Comparison of ENCODE assay signal across 16 mouse cellular contexts in the genomic region with DNA sequence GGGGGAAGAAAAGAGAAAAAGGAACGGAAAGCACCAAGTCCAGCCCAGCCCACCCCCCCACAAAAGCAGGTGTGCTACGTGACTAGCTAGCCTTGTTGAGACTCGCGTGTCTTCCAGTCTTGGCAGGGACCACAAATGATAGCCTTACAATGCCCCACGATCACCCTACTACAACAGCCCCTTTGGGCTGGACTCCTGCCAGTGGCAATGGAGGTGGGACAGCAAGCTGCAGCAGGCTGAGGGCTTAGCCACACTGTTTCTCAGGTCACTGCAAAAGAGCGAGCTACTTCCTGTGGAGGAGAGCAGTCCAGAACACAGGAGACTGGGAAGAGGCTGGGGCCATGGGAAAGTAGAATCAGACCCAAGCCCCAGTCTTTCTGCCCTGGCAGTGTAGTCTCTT.
DNase-seq lines count a peak whose midpoint lies in the region; ATAC-seq and TF ChIP-seq lines count a peak whose summit lies in the region.
"Had no signal": no experiment of that assay in that cellular context is flagged by ENCODE, and none has a peak within 500 bp of the region (broad histone marks: within the 10 kb centered on the region; RNA-seq: fewer than 3 reads in every experiment).

No protein-coding gene starts in this region.

- 90% methylated on average over 6 of the region's 6 CpGs for WGBS in hindbrain, embryonic 10.5 days
- 74% methylated on average over 6 of the region's 6 CpGs for whole genome bisulfite sequencing in hindbrain, embryonic 14.5 days
- WGBS in limb, embryonic 10.5 days: 92% methylated on average over 6 of the region's 6 CpGs
- 76% methylated on average over 6 of the region's 6 CpGs for WGBS in thymus, adult 2 months

- no peaks in the 10 kb centered on the region for H3K27me3 ChIP-seq in hindbrain, embryonic 10.5 days (ENCODE audit: insufficient read depth, poor library complexity, severe bottlenecking)
- H3K27me3 ChIP-seq in hindbrain, embryonic 14.5 days (ENCODE audit: control insufficient read depth, insufficient read depth, low read length): no peaks in the 10 kb centered on the region
- H3K27me3 ChIP-seq in limb, embryonic 10.5 days (ENCODE audit: low read depth, poor library complexity, severe bottlenecking): no peaks in the 10 kb centered on the region
- no peaks in the 10 kb centered on the region for H3K27me3 ChIP-seq in thymus, adult 2 months (ENCODE audit: control insufficient read depth, insufficient read depth, low read length)
- H3K27me3 ChIP-seq: hindbrain, embryonic 12.5 days had no signal

- no peak overlapping the region for H3K4me3 ChIP-seq in hindbrain, embryonic 10.5 days
- H3K4me3 ChIP-seq in hindbrain, embryonic 14.5 days (replicated peaks; ENCODE audit: low read length): no peak overlapping the region
- H3K4me3 ChIP-seq in limb, embryonic 10.5 days: no peak overlapping the region
- no peak overlapping the region for H3K4me3 ChIP-seq in thymus, adult 2 months (ENCODE audit: control insufficient read depth, insufficient read depth, low read length)
- H3K4me3 ChIP-seq: erythroblast, embryonic 14.5 days; hindbrain, embryonic 12.5 days; myocyte had no signal

- H3K9me3 ChIP-seq in hindbrain, embryonic 10.5 days: no peaks in the 10 kb centered on the region
- H3K9me3 ChIP-seq in hindbrain, embryonic 14.5 days (ENCODE audit: control insufficient read depth, low read length): no peaks in the 10 kb centered on the region
- no peaks in the 10 kb centered on the region for H3K9me3 ChIP-seq in limb, embryonic 10.5 days (replicated peaks)
- H3K9me3 ChIP-seq: hindbrain, embryonic 12.5 days had no signal

- ATAC-seq in hindbrain, embryonic 14.5 days (ENCODE audit: low FRiP score): no peak
- ATAC-seq: intestine, postnatal 0 days had no signal

- peak; percentile 24 to 33 for DNase-seq in cerebellum, postnatal 10 days
- DNase-seq in cerebellum, postnatal 25 days: no peak
- DNase-seq in hindbrain, embryonic 10.5 days (ENCODE audit: low spot score): no peak
- no peak for DNase-seq in hindbrain, embryonic 14.5 days (ENCODE audit: low spot score)
- peak; percentile 52 for DNase-seq in A20 (ENCODE audit: low read depth, low spot score)
- no peak for DNase-seq in limb, embryonic 10.5 days (ENCODE audit: low spot score)
- DNase-seq in B cell, adult 2 months: no peak
- no peak for DNase-seq in thymus, adult 2 months
- DNase-seq: adrenal gland, postnatal 10 days; layer of hippocampus, adult 9-11 months; lung, postnatal 14 days had no signal

- H3K9ac ChIP-seq in hindbrain, embryonic 14.5 days: no peak overlapping the region
- H3K9ac ChIP-seq: hindbrain, embryonic 12.5 days had no signal

- no peak for TF ChIP-seq CTCF in thymus, adult 2 months (IDR thresholded peaks at IDR 0.05; ENCODE audit: borderline replicate concordance, control insufficient read depth, extremely low read depth, insufficient read depth, low read length, poor library complexity)

- TF ChIP-seq POLR2A in thymus, adult 2 months (IDR thresholded peaks at IDR 0.05; ENCODE audit: control insufficient read depth, extremely low read depth, insufficient read depth, low read length, poor library complexity): no peak

- H3K27ac ChIP-seq in hindbrain, embryonic 10.5 days: 0 out of 2 replicates have a peak overlapping the region, but pooled peaks have one; percentile 45
- no peak overlapping the region for H3K27ac ChIP-seq in hindbrain, embryonic 14.5 days
- H3K27ac ChIP-seq in limb, embryonic 10.5 days: peak overlapping the region; percentile 14; the same call in 1 of the 2 replicates
- H3K27ac ChIP-seq in thymus, adult 2 months (ENCODE audit: control insufficient read depth, insufficient read depth, low read length): no peak overlapping the region
- H3K27ac ChIP-seq: hindbrain, embryonic 12.5 days had no signal

- no peak overlapping the region for H3K4me2 ChIP-seq in hindbrain, embryonic 14.5 days (replicated peaks)
- H3K4me2 ChIP-seq: hindbrain, embryonic 12.5 days; midbrain, embryonic 11.5 days had no signal

- peaks cover 6% of the 10 kb centered on the region; the same call in 1 of the 2 replicates for H3K4me1 ChIP-seq in hindbrain, embryonic 10.5 days (replicated peaks)
- no peaks in the 10 kb centered on the region for H3K4me1 ChIP-seq in hindbrain, embryonic 14.5 days (replicated peaks; ENCODE audit: control insufficient read depth, insufficient read depth, low read length)
- H3K4me1 ChIP-seq in limb, embryonic 10.5 days: peaks cover 32% of the 10 kb centered on the region
- peaks cover 24% of the 10 kb centered on the region for H3K4me1 ChIP-seq in thymus, adult 2 months (replicated peaks; ENCODE audit: control insufficient read depth, insufficient read depth, low read length)
- H3K4me1 ChIP-seq: hindbrain, embryonic 12.5 days had no signal

- peaks cover 7% of the 10 kb centered on the region for H3K36me3 ChIP-seq in hindbrain, embryonic 10.5 days
- H3K36me3 ChIP-seq in hindbrain, embryonic 14.5 days (replicated peaks; ENCODE audit: control insufficient read depth, insufficient read depth): no peaks in the 10 kb centered on the region
- peaks cover 19% of the 10 kb centered on the region for H3K36me3 ChIP-seq in limb, embryonic 10.5 days
- H3K36me3 ChIP-seq in thymus, adult 2 months (ENCODE audit: control insufficient read depth, insufficient read depth, low read length): no peaks in the 10 kb centered on the region
- H3K36me3 ChIP-seq: hindbrain, embryonic 12.5 days had no signal

Comparison
In these comparisons a context has a peak if more than half of its experiments do, and no peak if none do; other contexts are left out.
1. DNase-seq: peak in cerebellum, postnatal 10 days (2 of 2) and A20 (single experiment); none in cerebellum, postnatal 25 days (0 of 2), hindbrain, embryonic 10.5 days (single experiment), hindbrain, embryonic 14.5 days (single experiment), limb, embryonic 10.5 days (single experiment), B cell, adult 2 months (0 of 2) and thymus, adult 2 months (single experiment).
2. H3K27ac ChIP-seq: peak in hindbrain, embryonic 10.5 days (single experiment) and limb, embryonic 10.5 days (single experiment); none in hindbrain, embryonic 14.5 days (single experiment) and thymus, adult 2 months (single experiment).